Mouse (Mus musculus) retina, adult 2 months (tissue): Measurements from ENCODE around the gene Mfrp.
A peak's percentile ranks its signal among the peaks of the same experiment; 100 is the strongest.

Source experiments
- DNase-seq: peaks from one replicate; pipeline ENCODE4 v3.0.0-alpha.2; 2012; ENCODE audit warnings: low read depth, low spot score

Gene Mfrp

GRCm38 (mm10) chr9:44101490-44101889 is at the start of gene Mfrp:
Gene Mfrp (plus strand): TSS chr9:44101729.
- DNase-seq: no peak

- no peak for DNase-seq
Observed at GRCm38 (mm10) chr9:44052855-44053254, 48.7 kb upstream of the Mfrp start.

DNA sequence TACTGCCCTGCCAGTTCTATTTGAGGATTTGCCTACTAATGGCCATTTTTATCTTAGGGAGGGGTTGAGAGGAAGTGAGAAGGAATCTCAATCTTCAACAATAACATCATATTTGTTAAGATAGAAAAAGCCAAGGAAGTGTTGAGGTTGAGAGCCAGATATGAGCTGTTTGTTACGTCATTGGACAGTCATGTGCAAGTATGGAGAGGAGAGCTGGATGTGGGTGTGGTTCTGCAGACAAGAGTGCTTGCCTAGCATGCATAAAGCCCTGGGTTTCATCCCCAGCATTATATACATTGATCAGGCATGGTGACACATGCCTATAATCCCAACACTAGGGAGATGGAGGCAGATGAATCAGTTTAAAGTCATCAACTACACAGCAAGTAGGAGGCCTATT is 47.6 kb upstream of the Mfrp start:
- DNase-seq: no peak

DNA sequence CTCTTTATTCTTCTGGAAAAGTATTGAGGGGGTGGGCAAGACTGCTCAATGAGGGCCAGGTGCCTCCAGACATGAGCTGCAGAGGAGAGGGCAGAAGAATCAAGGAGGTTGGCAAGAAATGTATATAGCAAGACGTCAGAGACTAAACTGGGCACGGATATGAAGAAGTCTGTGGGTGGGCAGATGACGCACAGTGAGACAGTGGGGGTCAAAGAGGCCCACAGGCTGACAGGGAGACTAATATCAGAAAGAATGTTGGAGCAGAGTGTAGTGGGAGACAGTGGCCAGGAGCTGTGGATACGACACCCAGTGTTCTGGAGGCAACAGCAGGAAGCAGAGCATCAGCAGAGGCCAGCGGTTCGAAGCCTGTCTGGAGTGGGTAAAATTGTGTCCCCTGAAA is 42.9 kb upstream of the Mfrp start:
- no peak for DNase-seq

DNA sequence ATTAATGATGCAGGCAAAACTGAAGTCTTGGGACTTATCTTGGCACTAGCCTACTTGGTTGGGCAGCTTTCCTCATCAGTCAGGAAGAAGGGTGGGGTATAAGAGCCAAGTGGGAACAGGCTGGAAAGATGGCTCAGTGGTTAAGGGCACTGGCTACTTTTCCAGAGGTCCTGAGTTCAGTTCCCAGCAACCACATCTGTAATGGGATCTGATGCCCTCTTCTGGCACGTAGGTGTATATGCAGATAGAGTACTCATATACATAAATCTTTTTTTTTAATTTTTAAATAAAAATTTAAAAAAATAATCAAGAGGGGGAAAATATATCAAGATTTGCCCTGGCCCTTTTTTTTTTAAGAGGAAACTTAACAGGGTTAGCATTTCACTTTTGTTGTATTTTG is 36.4 kb upstream of the Mfrp start:
- DNase-seq: no peak

DNA sequence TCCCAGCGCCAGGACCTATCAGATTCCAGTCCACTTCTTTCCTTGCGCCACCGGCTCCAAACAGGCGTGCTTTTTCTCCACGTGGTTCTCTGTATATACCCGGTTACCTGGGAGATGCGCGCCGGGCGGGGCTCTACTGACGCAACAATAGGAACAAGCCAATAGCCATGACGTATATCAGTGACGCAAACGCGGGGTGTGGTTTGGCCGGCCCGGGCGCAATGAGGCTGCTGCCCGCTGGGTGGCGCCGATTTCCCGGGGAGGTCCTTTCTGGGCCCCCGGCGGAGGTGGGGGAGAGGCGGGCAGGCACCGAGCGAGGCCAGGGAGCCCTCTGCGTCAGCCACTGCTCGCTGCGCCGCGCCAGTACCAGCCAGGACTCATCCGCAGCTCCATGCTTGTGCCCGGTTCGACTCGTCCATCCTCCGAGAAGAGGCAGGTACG is 34.7 kb upstream of the Mfrp start, which contains the start of gene Usp2:
Gene Usp2 (plus strand): TSS at position 237 of the 441 bp plus-strand sequence.
- peak; percentile 97 for DNase-seq

DNA sequence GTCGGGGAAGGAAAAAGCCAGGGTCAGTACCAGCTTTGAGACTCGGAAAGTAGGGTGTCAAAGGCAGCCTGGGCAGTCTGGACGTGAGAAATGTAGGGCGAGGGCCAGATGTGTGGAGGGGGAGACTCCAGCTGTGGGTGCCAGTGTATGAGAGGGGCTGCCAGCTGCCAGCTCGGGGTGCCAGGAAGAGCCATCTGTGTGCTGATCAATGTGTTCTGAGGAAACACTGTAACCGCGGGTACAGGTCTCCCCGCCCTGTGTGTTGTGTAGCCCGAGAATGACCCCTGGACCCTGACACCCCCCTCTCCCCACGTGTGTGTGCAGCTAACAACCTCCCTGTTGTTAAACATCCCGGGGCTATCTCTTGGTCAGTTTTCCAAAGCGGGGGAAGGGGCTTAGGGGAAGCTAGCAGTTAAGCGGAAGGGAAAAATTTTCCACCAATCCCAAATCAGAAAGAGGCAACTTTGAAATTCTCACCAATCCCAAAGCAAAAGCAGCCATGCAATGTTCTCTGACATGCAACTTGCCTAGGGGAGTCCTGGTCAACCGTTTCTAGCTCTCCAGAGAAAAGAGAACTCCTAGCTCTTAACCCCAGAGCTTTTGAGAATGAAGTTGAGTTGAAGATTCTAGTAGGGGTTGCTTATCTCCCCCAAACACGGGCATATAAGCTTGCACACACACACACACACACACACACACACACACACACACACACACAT is 34.1 kb upstream of the Mfrp start:
- no peak for DNase-seq

- no peak for DNase-seq
Observed at GRCm38 (mm10) chr9:44067960-44068330, 33.6 kb upstream of the Mfrp start.

- DNase-seq: no peak
Observed at GRCm38 (mm10) chr9:44069252-44069651, 32.3 kb upstream of the Mfrp start.

DNA sequence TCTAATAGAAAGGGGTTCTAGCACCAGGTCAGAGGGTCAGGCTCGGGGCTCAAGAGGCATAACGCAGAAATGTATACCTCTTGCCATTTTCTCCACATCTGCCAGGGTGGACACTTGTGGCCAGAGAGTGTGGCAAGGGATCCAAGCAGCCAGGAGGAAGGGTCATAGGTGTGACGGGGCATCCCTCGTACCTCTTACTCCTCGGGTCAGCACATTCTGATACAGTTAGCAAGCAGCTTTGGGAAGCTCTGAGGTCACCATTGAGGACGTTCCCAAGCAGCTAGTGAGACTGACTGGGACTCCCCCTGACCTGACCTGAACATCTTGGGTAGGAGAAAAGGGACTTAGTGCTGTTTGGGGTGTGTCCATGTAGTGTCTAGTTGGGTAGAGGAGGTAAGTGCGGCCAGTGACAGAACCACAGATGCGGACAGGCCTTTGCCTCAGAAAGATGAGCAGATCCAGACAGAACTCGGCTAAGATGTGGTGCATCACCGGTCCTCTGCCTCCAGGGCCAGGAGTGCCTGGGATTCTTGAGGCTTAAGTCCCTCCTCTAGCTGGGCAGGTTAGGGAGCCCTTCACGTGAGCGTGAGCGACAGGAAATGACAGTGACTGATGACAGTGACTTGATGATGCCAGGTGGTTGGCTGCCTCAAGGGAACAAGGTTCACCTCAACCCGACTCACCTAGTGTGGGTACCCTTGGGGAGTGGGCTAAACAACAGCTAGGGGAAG is 31.3 kb upstream of the Mfrp start:
- DNase-seq: no peak

GRCm38 (mm10) chr9:44070844-44071231 is 30.7 kb upstream of the Mfrp start:
- no peak for DNase-seq

DNA sequence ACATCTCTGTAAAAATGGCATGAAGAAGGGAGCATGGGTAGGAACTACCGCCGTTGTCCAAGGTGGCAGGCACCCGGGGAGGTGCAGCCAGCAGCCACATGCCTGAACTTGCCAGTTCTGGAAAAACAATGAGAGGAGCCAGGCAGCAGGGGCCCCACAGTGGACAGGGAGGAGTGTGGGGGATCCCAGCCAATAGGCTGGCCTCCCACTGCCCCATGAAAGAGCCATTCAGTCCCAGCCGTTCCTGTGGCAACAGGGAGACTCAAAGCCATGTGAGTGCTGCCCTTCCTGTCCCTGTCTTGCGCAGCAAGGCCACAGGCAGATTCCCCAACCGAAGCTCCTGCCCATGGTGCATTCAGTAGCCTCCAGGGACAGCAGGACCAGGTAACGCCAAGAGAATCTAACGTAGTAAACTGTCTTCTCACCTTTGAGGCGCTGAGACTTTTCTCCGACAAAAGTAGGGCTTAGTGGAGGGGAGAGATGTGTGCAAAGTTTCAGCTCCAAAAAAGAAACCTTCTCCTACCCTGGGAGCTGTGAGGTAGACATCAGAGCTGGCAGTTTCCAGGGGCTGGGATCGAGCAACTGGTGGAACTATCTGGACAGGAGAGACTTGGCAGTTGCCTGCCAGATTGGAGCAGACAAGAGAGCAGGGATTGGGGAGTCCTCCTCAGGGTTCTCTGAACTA is 29.5 kb upstream of the Mfrp start:
- DNase-seq: no peak

DNA sequence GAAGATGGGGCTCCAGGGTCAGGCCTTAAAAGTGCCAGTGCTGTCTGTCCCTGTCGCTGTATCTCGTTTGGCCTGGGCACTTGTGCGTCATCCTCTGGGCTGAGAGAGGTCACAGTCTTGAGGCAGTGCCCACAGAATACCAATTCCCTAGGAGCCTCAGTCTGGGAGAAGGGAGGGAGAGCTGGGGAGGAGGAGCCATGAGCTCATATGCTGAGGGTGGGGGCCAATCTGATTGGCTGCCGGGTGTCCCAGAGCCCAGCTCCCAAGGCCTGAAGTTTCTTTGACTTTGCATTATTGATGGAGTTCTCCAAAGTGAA is 29.0 kb upstream of the Mfrp start:
- no peak for DNase-seq

- DNase-seq: no peak
Observed at GRCm38 (mm10) chr9:44073115-44073514, 28.4 kb upstream of the Mfrp start.

- no peak for DNase-seq
Observed at GRCm38 (mm10) chr9:44074395-44075275, 26.9 kb upstream of the Mfrp start.

DNA sequence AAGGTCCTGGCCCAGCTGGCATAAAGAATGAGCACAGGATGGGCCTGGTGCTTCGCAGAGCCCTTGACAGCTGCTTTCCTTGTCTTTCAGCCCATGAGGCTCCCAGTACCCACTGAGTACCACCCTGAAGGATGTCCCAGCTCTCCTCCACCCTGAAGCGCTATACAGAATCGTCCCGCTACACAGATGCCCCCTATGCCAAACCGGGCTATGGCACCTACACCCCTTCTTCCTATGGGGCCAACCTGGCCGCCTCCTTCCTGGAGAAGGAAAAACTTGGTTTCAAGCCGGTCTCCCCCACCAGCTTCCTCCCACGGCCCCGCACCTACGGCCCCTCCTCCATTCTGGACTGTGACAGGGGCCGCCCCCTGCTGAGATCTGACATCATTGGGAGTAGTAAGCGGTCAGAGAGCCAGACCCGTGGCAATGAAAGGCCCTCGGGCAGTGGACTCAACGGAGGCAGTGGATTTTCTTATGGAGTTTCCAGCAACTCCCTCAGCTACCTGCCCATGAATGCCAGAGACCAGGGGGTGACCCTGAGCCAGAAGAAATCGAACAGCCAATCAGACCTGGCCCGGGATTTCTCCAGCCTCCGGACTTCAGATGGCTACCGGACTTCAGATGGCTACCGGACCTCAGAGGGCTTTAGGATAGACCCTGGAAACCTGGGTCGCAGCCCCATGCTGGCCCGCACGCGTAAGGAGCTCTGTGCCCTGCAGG is 26.1 kb upstream of the Mfrp start:
- DNase-seq: no peak

DNA sequence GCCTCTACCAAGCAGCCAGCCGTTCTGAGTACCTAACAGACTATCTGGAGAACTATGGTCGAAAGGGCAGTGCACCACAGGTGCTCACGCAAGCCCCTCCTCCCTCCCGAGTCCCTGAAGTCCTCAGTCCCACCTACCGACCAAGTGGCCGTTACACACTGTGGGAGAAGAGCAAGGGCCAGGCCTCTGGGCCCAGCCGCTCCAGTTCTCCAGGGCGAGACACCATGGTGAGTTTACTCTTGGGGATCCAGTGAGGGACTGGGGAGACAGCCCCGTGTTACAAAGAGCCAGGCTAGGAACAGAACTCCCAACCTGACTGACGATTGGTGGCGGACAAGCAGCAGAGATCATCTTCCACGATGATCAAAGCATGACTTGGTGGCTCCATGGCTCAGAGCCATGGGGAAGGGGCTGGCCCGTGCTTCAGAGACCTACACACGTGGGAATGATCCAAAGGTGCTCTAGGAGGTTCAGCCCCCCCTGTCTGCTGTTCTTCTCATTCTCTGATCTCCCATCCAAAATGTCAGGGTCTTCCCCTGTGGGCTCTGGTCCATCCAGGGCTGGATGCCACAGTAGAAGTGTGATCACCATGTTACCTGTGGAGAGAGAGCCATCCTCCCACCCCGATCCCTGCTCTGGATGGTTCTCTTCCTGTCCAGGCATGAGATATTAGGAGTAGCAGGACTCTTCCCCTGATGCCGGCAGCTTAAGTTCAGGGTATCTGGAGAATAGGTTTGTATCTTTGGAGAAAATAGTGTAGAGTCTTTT is 25.3 kb upstream of the Mfrp start:
- DNase-seq: no peak

DNA sequence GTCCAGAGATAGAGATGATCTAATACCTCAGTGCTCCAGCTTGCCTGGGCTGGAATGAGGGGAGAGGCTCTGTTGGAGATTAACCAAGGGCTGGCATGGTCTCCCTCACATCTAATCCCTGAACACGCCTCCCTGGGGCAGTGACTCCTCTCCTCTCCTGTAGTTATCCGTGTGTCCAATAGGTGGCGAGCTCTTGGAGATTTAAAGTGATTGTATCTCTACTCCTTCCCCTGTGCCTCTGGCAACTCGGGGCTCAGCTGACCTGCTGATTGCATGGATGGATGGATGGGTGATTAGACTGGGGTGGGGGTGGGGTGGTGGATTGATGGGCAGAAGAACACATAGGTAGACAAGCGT is 24.8 kb upstream of the Mfrp start:
- DNase-seq: peak; percentile 91

GRCm38 (mm10) chr9:44077266-44077910 is 24.1 kb upstream of the Mfrp start:
- no peak for DNase-seq
